Mouse (Mus musculus) lung, embryonic 16.5 days (tissue): ENCODE measurements at regions not wholly inside any gene's neighbourhood (a gene's known extent, or its start where the extent isn't known, plus 50 kb on each side); places are given as distances from the start of the nearest gene placed in this dataset.
A peak's percentile ranks its signal among the peaks of the same experiment; 100 is the strongest.

ENCODE experiments used
- ATAC-seq: fragments of 200-750 bp; cut with Nextera tagmentation; 2 replicates; pipeline ENCODE4 v1.8.0; 2017; ENCODE audit warnings: low read depth, mild to moderate bottlenecking, moderate library complexity
- H3K27ac ChIP-seq: fragments of 300-500 bp; sonication (generic); 2 replicates; pipeline ENCODE4 v1.5.1; 2014; ENCODE audit warnings: mild to moderate bottlenecking, control low read depth, low read length
- H3K27me3 ChIP-seq: fragments of 300-500 bp; sonication (generic); 2 replicates; pipeline ENCODE4 v1.6.1; 2014; ENCODE audit warnings: low read depth, low read length, mixed read lengths; ENCODE audit not compliant: control insufficient read depth, insufficient read depth
- H3K36me3 ChIP-seq: fragments of 300-500 bp; sonication (generic); 2 replicates; pipeline ENCODE4 v1.6.1; 2014; ENCODE audit warnings: low read length; ENCODE audit not compliant: control insufficient read depth, insufficient read depth
- H3K4me1 ChIP-seq: fragments of 300-500 bp; sonication (generic); replicated peaks from 2 replicates; pipeline ENCODE4 v1.6.1; 2014; ENCODE audit warnings: low read length, mixed read lengths; ENCODE audit not compliant: control insufficient read depth, insufficient read depth
- H3K4me2 ChIP-seq: fragments of 300-500 bp; sonication (generic); 2 replicates; pipeline ENCODE4 v1.6.1; 2014; ENCODE audit warnings: low read depth, low read length, control low read depth
- H3K4me3 ChIP-seq: fragments of 300-500 bp; sonication (generic); 2 replicates; pipeline ENCODE4 v1.5.1; 2014; ENCODE audit warnings: mild to moderate bottlenecking, low read length, control low read depth
- H3K9ac ChIP-seq: fragments of 300-500 bp; sonication (generic); 2 replicates; pipeline ENCODE4 v1.6.1; 2014; ENCODE audit warnings: low read length, control low read depth
- H3K9me3 ChIP-seq: fragments of 300-500 bp; sonication (generic); 2 replicates; pipeline ENCODE4 v1.6.1; 2016; ENCODE audit warnings: low read length; ENCODE audit not compliant: control insufficient read depth
- WGBS: fragments of 180-500 bp; shearing (Covaris S2); extraction: QIAGEN DNeasy Blood & Tissue Kit; methylation state at CpG from one replicate; pipeline ENCODE4 v1.1.7; 2014; 5-methylcytosine and 5-hydroxymethylcytosine counted together

DNA sequence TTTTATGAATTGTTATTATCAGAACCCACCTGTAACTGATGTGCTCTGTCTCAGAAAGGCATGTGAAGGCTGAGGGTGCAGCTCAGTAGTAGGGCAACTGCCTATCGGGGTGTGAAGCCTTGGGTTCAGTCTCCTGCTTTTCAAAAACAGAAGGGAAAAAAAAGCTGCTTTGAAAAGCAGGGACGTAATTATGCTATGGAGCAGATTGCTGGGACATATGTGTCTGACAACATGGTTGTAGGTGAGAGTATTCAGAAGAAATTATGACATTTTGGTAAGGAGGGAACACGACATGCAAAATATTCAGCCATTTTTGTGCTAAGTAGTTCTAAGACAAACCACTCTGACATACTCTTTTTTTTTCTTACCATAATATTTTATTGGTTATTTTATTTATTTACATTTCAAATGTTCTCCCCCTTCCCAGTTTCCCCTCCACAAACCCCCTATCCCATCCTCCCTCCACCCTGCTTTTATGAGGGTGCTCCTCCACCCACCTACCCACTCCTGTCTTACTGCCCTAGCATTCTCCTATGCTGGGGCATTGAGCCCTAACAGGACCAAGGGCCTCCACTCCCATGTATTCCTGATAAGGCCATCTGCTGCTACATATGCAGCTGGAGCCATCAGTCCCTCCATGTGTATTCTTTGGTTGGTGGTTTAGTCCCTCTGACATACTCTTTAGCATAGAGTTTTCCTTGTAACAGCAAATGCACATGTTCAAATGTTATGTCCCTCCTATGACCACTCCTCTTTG is 122.8 kb upstream of the Trpm3 start:
- no peak overlapping the region for H3K9ac ChIP-seq
- H3K27ac ChIP-seq: no peak overlapping the region
- no peak overlapping the region for H3K4me3 ChIP-seq
- no peak overlapping the region for H3K4me2 ChIP-seq
- H3K27me3 ChIP-seq: no peaks in the 10 kb centered on the region
- no peaks in the 10 kb centered on the region for H3K36me3 ChIP-seq
- no peak for ATAC-seq
- no peaks in the 10 kb centered on the region for H3K4me1 ChIP-seq
- WGBS: 86% methylated on average over 3 of the region's 3 CpGs
- H3K9me3 ChIP-seq: no peaks in the 10 kb centered on the region

DNA sequence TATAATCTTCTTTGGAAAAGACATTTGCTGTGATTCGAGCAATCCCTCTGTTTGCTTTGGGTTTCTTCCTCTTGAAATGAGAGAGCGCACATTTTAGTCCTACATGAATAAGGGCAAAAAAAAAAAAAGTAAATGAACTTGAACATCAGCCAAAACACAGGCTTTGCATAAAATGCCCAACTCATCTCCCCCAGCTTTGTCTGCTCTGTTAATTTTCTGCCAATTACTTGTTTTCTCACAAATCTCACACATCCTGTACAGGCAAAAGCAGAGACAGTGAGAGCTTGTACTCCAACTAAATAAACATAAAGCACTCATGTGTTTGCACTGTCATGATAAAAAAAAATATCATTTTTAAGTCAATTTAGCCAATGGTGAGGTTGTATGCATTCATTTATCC is 121.4 kb upstream of the Trpm3 start:
- Histone ChIP-seq H3K9ac (no peak overlapping the region), H3K4me3 (no peak overlapping the region), H3K4me2 (no peak overlapping the region), H3K27me3 (no peaks in the 10 kb centered on the region), H3K4me1 (no peaks in the 10 kb centered on the region), H3K27ac (no peak overlapping the region), H3K9me3 (no peaks in the 10 kb centered on the region), H3K36me3 (no peaks in the 10 kb centered on the region)
- 58% methylated on average over 2 of the region's 2 CpGs for WGBS
- no peak for ATAC-seq

DNA sequence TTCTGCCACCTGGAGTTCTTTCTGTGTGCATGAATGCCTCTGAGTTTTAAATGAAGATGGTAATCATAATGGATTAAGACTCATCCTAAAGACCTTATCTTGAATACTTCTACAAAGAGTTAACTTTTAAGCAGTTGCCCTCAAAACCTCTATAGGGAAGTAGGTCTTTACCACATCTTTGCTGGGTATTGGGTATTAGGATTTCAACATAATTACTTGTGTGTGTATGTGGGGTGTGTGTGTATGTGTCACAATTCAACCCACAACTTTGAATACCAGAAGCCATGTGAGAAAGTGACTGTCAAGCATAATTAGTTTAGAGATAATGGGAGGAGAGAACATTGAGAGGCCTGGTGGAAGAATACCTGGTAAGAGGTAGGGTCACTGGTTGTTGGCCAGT is 111.3 kb upstream of the Trpm3 start:
- no peaks in the 10 kb centered on the region for H3K36me3 ChIP-seq
- H3K27ac ChIP-seq: no peak overlapping the region
- H3K27me3 ChIP-seq: no peaks in the 10 kb centered on the region
- no peak overlapping the region for H3K4me2 ChIP-seq
- H3K4me1 ChIP-seq: no peaks in the 10 kb centered on the region
- H3K9ac ChIP-seq: no peak overlapping the region
- no peak for ATAC-seq
- H3K4me3 ChIP-seq: no peak overlapping the region
- H3K9me3 ChIP-seq: no peaks in the 10 kb centered on the region

DNA sequence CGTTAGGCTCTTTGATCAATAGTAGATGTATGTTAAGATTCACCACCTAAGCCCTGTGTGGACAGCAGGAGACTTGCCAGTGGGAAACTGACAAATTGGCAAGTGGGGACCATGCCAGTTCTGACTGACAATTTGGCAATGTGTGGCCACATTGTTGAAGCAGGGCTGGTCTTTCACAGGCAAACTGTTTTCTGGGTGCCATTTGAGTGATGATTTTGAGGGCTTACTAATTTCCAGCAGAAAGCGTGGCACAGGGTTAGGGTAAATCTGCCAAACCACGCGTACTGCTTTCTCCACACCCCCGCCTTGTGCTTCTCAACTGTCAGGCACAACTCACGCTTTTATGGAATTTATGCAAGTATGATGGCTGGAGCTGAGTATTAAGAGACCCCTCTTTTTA is 91.2 kb upstream of the Trpm3 start:
- H3K36me3 ChIP-seq: no peaks in the 10 kb centered on the region
- H3K9me3 ChIP-seq: no peaks in the 10 kb centered on the region
- H3K4me3 ChIP-seq: no peak overlapping the region
- H3K27ac ChIP-seq: no peak overlapping the region
- ATAC-seq: no peak
- H3K4me1 ChIP-seq: no peaks in the 10 kb centered on the region
- no peak overlapping the region for H3K4me2 ChIP-seq
- no peaks in the 10 kb centered on the region for H3K27me3 ChIP-seq
- 76% methylated on average over 6 of the region's 6 CpGs for WGBS
- no peak overlapping the region for H3K9ac ChIP-seq

DNA sequence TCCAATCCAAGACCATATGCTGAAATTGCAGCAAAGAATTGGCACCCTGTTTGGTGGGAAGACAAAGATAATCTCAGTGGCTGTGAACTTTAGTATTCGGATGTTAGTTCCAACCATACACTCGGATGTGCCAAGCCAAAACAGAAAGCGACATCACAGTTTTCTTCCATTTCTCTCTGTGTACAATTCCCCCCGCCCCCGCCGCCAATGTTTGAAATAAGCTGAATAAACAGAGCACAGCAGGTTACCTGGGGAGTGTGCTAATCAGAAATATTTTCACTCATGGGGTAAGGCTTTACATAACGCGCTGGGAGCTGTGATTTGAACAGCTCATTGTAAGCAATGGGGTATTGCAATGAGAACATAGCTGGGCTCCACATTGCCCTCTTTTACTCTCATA is 72.5 kb upstream of the Trpm3 start:
- no peak overlapping the region for H3K4me2 ChIP-seq
- no peak overlapping the region for H3K9ac ChIP-seq
- no peaks in the 10 kb centered on the region for H3K9me3 ChIP-seq
- no peak overlapping the region for H3K27ac ChIP-seq
- no peaks in the 10 kb centered on the region for H3K27me3 ChIP-seq
- H3K4me1 ChIP-seq: no peaks in the 10 kb centered on the region
- no peaks in the 10 kb centered on the region for H3K36me3 ChIP-seq
- ATAC-seq: no peak
- WGBS: 68% methylated on average over 8 of the region's 8 CpGs
- no peak overlapping the region for H3K4me3 ChIP-seq

DNA sequence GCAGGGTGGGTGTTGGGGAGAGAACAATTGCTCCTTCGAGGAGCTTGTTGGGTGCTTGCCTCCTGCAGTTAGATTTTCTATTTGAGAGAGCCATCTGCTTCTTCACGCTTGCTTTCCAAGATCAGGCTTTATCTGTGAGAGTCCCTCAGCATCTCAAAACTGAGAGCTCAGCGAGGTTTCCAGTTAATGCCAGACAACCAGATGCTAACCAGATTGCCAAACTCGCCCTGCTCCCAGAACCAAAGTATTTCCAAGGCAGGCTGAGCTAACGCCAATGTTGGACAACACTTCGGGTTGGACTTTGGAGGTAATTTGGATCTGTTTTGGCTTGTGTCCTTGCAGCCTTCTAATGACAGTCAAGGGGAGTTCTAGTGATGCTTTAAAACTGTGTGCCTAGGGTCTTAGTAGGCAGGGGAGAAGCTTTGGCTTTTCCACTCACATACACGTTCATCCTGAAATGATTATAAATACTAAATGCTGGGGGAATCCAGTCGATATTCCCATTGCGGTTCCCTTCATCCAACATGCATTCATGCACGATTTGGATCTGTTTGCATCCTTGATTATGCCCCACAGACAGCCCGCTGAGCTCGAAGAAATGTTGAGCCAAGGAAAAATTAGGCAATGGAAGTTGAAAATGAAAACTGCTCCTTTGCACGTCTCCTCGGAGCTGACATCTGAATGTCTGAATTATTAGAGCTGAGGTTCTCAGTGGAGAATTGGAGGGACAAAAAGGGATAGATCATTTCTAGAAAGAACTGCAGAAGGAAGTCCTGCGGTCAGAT is 68.4 kb upstream of the Trpm3 start:
- no peaks in the 10 kb centered on the region for H3K4me1 ChIP-seq
- no peak for ATAC-seq
- no peaks in the 10 kb centered on the region for H3K36me3 ChIP-seq
- WGBS: 72% methylated on average over 15 of the region's 15 CpGs
- no peak overlapping the region for H3K4me2 ChIP-seq
- no peaks in the 10 kb centered on the region for H3K27me3 ChIP-seq
- no peak overlapping the region for H3K27ac ChIP-seq
- no peaks in the 10 kb centered on the region for H3K9me3 ChIP-seq
- no peak overlapping the region for H3K4me3 ChIP-seq
- H3K9ac ChIP-seq: no peak overlapping the region

DNA sequence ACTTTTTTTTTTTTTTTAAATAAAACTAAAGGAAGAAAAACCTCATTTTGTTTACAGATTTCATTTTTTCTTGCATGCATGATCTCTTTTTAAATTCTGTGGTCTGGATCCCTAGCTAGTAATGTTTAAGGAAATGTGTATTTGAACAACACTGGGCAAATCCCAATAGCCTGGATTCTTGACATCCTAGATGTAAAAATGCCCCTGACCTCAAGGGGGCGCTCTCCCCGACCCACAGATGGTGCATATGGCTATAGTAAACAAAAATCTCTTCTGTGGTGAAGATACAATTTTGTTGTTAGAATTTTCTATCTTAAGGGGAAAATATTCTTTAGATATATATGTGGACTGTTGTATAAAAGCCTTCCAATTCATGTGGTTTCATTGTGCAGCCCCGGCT is 67.1 kb upstream of the Trpm3 start:
- WGBS: 30% methylated on average over 3 of the region's 3 CpGs
- no peaks in the 10 kb centered on the region for H3K4me1 ChIP-seq
- no peaks in the 10 kb centered on the region for H3K36me3 ChIP-seq
- no peaks in the 10 kb centered on the region for H3K9me3 ChIP-seq
- H3K9ac ChIP-seq: no peak overlapping the region
- ATAC-seq: no peak
- H3K27me3 ChIP-seq: no peaks in the 10 kb centered on the region
- no peak overlapping the region for H3K4me3 ChIP-seq
- no peak overlapping the region for H3K4me2 ChIP-seq
- H3K27ac ChIP-seq: no peak overlapping the region

DNA sequence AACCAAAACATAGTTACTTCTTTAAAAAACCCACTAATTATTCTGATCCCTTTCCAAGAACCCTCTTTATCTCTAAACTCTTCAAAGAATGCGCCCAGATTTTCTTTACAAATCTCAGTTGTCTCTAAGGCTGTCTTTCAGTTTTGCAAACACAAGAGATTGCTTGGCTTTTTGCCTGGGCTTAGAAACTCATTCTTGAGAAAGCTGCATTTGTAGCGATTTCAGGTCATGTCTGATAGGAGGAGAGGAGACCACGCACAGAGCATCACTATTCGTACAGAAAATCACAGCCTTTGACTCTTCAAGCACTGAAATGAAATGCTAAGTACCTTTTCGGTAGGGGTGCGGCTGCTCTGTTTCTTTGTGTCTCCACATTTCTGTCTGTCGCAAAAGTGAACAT is 64.8 kb upstream of the Trpm3 start:
- Histone ChIP-seq H3K27ac (no peak overlapping the region), H3K36me3 (no peaks in the 10 kb centered on the region), H3K9ac (no peak overlapping the region), H3K4me1 (no peaks in the 10 kb centered on the region), H3K9me3 (no peaks in the 10 kb centered on the region), H3K4me3 (no peak overlapping the region), H3K27me3 (no peaks in the 10 kb centered on the region), H3K4me2 (no peak overlapping the region)
- WGBS: 55% methylated on average over 7 of the region's 7 CpGs
- peak; percentile 45 for ATAC-seq

DNA sequence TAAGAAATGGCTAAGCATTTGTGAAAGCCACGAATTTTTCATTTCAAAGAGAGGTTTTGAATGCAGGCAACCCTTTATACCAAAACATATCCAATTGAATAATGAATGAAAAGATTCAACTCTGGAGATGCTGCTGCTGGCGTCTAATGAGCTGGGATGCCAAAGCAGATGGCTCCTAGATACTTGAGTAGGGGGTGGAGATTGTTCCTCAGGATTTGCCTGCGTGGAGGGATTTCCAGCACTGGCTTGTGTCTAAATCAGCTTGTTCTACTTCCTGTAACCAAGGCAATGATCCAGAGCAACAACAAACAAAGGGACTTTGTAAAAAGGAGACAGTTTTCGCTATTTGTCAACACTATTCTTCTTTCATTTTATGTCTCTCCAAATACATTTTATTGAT is 57.4 kb upstream of the Trpm3 start:
- Histone ChIP-seq H3K27me3 (no peaks in the 10 kb centered on the region), H3K9me3 (no peaks in the 10 kb centered on the region), H3K4me1 (no peaks in the 10 kb centered on the region), H3K36me3 (no peaks in the 10 kb centered on the region), H3K9ac (no peak overlapping the region), H3K27ac (no peak overlapping the region), H3K4me2 (no peak overlapping the region), H3K4me3 (no peak overlapping the region)
- 48% methylated on average over 4 of the region's 4 CpGs for WGBS
- no peak for ATAC-seq
